Mouse (Mus musculus): ENCODE measurements at regions not wholly inside any gene's neighbourhood (a gene's known extent, or its start where the extent isn't known, plus 50 kb on each side); places are given as distances from the start of the nearest gene placed in this dataset.

- no peak for TF ChIP-seq GABPA (IDR thresholded peaks at IDR 0.05; ENCODE audit: low read depth, low read length)
- no peak for TF ChIP-seq MXI1 (IDR thresholded peaks at IDR 0.05; ENCODE audit: low read depth, low read length)
- no peak for TF ChIP-seq RCOR1 (IDR thresholded peaks at IDR 0.05; ENCODE audit: low read depth, low read length)
- no peak for TF ChIP-seq USF1 (IDR thresholded peaks at IDR 0.05; ENCODE audit: low read depth, low read length)
- TF ChIP-seq EP300 (IDR thresholded peaks at IDR 0.05; ENCODE audit: low read depth in 1 of 2, low read length in 2 of 2) = no peak
- TF ChIP-seq USF2 (IDR thresholded peaks at IDR 0.05; ENCODE audit: borderline replicate concordance in 1 of 2, insufficient read depth in 1 of 2, low read depth in 1 of 2, low read length in 2 of 2) = no peak
- no peak for TF ChIP-seq MAX (IDR thresholded peaks at IDR 0.05; ENCODE audit: low read length)
- no peak for TF ChIP-seq CTCF (IDR thresholded peaks at IDR 0.05 in 2 of 3, conservative IDR thresholded peaks at IDR 0.05 in 1 of 3; ENCODE audit: control insufficient read depth in 1 of 3, insufficient read depth in 1 of 3, low read depth in 2 of 3, low read length in 3 of 3, poor library complexity in 1 of 3, severe bottlenecking in 1 of 3)
- no peak for TF ChIP-seq MAFK (IDR thresholded peaks at IDR 0.05; ENCODE audit: borderline replicate concordance, low read depth, low read length)
These were observed 86.8 kb downstream of the Cartpt start for GRCm38 (mm10) chr13:99814033-99814556.
